Mouse (Mus musculus) embryo, embryonic 9.5 days (tissue): ENCODE data around the gene Cygb.
"Not testable (repeated sequence)": the region's sequence is repeated elsewhere in the genome, so short reads cannot be mapped to it uniquely, and the experiment has no call there.

Experiments used
- DNase-seq: peaks from one replicate; pipeline ENCODE4 v3.0.0-alpha.2; 2017; ENCODE audit errors: extremely low spot score

Gene Cygb

GRCm38 (mm10) chr11:116636607-116637006 is 17.5 kb downstream of the Cygb start:
- not testable (repeated sequence) for DNase-seq

GRCm38 (mm10) chr11:116632962-116633361 is 21.2 kb downstream of the Cygb start:
- no peak for DNase-seq

- DNase-seq = peak; percentile 34
Observed at GRCm38 (mm10) chr11:116630171-116630965, 23.7 kb downstream of the Cygb start.

DNA sequence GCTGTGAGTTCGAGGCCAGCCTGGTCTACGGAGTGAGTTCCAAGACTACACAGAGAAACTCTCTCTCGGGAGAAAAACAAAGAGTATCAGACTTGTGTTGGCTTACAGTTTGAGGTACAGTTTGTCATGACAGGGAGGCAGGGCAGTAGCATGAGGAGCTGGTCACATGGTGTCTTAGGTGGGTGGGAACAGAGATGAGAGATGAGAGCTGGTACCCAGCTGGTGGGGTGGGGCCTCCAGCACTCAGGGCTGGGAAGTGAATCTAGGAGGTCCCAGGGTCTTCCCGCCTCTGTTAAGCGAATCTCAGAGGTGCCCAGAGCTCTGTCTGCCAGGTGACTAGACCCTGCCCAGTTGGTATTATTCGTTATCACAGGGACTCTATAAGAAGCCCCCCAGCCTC is 24.6 kb downstream of the Cygb start:
- no peak for DNase-seq

DNA sequence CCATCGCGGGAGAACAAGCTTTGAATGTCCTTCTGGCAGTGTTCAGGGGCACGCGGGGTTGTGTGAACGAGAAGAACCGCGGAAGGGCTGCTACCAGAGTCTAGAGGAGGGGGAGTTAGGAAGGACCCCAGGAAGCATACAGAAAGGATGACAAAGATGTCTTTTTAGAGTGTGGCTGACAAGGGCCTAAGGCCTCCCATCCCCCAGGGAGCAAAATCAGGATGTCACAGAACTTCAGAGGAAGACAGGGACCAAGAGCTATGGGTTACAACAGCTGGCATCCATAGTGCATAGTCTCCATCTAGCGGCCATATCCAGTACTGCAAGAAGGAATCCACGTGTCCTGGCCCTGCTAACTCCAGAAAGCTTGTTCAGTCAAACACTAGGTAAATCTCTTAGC is 25.4 kb downstream of the Cygb start:
- peak; percentile 90 for DNase-seq

GRCm38 (mm10) chr11:116627072-116628020 is 26.8 kb downstream of the Cygb start:
- DNase-seq = no peak

DNA sequence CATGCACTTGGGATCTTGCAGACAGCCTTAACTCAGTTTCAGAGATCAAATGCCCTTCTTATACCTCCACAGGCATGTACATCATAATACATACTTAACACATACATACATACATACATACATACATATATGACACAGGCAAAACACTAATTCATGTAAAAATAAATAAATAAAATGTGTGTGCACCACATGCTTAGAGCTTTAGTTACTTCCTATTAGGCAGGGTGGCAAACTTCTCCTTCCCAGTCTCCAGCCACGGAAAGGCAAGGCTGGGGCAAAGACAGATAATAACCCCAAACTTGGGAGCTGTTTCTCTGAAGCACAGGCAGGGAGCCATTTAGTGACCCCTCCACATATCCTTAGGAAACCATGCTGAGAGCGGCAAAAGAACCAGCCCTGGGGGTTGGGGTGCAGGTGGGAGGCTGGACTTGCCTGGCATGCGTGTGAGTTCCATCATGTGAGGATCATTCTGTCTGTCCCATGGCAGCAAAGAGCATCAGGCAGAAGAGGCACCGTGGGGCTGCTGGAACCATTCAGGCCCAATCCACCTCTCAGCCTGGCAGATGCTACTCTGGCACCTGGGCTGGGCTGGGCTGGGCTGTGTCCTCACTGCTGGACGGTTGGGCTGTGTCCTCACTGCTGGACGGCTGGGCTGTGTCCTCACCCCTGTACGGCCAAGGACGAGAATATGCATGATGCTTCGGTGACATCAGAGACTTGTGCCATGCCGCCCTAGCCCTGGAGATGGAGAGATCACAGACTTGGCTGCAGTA is 27.6 kb downstream of the Cygb start, which contains the start of gene Rhbdf2:
Gene Rhbdf2, minus strand, starts transcription at position 721 of the 773 bp plus-strand sequence.
- DNase-seq = no peak

DNA sequence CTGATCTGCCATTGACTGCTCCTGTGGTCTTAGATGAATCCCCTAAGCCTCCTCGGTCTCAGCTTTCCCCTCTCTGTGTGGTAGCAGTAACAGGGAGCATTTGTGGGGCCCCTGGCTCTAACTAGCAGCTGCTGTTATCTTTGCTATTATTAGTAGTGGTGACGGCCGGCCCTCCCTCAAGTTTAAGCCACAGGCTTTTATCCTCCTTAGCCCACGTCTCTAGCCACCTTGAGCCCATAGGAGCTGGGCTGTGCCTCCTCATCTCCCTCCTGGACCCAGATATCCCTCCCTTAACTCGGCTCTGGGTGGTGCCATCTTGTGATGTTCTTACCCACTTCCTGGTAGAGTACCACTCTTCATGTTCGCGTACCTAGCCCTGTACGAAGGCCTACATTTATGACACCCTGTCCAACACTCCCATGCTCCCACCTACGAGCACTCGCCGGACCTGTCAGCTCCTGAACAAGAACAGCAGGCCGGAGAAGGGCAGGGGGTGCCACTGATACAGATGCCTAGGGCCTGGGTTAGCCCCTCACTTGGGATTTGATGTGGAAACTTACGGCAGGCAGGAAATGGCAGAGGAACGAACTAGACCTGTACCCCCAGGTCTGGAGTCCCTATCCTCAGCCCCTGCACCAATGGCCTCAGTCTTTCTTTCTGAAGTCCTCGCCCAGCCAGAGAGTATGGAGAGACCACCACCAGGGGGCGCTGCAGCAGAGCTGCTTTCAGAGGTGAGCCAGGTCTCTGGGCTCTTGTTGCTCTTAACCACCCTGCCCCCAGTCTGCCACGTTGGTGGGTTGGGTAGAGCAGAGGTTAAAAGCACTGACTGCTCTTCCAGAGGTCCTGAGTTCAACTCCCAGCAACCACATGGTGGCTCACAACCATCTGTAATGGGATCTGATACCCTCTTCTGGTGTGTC is 28.8 kb downstream of the Cygb start:
- DNase-seq = peak; percentile 52

DNA sequence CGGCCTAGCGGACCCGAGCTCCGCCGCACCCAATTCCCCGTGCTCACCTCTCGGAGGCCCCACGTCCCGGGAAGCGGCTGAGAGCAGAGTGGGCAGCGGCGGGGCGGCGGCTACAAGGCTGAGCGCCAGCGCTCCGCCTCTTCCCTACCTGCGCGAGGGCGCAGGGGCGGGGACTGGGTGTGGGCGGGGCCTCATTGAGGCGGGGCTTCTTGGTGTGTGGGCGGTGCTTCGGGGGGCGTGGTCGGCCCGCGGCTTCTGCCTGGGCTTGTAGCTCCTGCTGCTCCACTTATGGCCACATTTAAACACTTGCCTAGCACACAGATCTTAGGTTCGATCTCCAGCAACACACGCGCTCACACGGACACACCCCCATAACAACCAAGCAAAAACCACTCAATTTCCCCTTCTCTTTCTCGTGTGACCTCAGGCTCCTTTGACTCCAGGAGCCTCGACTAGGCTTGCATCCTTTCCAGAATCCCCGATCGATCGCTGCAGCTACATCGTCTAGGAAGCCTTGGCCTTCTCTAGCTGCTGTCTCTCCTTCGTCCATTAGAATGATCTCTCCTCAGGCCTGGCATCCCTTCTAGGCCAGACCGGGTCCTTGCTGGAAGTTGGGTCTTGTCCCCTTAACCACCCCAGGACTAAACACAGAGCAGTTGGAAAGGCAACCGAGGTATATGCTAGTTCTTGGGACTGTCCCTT is 29.8 kb downstream of the Cygb start:
- DNase-seq = peak; percentile 91

- DNase-seq = no peak
Observed at GRCm38 (mm10) chr11:116623281-116624124, 30.6 kb downstream of the Cygb start.

GRCm38 (mm10) chr11:116621258-116621704 is 32.8 kb downstream of the Cygb start:
- DNase-seq = peak; percentile 37

DNA sequence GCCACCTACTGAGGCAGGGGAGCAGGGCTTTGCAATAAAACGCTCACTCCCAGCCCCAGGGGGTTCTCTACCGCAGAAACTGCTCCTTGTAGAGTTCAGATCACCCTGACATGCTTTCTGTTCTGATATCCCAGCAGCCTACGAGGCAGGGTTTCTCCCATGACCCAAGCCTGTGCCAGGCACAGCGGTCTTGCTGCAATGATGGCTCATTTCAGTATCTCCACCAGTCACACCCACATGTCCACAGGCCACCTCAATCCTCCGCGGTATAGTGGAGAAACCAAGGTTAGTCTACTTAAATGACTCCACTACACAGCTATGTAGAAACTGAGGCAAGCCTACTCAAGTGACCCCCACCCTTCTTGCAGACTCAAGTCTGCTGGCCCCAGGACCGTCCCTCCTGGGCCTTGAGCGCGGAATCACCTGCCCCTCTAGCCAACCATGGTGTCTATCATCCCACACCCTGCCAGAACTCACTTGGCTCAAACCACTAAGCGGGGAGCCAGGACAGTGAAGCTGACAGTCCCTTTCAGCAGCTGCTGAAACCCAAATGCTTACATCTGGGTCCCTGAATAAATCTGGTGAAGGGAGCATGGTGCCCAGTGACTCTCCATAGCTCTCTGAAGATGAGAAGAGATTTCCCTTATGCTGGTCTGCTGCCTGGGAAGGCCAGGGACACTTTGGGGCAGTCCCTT is 33.4 kb downstream of the Cygb start:
- DNase-seq = no peak

GRCm38 (mm10) chr11:116620073-116620472 is 34.0 kb downstream of the Cygb start:
- DNase-seq = no peak

GRCm38 (mm10) chr11:116619561-116619960 is 34.6 kb downstream of the Cygb start:
- no peak for DNase-seq

- DNase-seq = no peak
Observed at GRCm38 (mm10) chr11:116619156-116619555, 35.0 kb downstream of the Cygb start.

- DNase-seq = no peak
Observed at GRCm38 (mm10) chr11:116618666-116619065, 35.4 kb downstream of the Cygb start.

GRCm38 (mm10) chr11:116617641-116618040 is 36.5 kb downstream of the Cygb start:
- no peak for DNase-seq

DNA sequence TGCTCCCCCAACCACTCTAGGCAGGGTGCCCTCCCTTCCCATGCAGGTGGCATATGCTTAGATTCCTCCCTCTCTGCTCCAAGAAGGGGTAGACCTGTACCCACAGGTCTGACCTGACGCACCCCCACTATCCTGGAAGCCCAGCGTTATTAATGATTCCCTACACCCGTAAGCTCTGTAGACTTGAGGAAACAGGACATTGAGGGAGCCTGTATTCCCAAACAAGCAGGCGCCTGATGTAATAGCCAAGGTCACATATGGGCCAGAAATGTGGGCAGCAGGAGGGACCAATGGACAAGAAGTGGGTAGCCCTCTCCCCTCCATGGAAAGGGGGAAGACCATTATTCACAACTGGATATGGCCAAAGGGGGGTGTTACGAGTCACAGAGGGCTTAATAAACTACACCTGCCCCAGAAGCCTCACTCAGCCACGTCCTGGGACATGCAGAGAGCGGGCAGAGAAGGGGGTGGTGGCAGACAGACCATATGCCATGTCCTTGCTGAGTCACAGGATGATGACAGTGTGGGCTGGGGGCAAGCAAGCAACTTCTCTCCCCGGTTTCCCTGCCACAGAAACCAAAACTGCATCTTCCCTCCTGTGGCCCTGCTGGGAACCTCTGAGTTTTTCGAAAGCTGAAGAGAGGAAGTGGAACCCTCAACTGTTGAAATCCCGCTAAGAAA is 37.5 kb downstream of the Cygb start:
- DNase-seq = no peak
